Mouse (Mus musculus) mature B cell (primary cell): ENCODE results near the gene Phyh.

Experiments used
- in situ Hi-C: fragments of 300-500 bp; cut with MboI; formaldehyde crosslinking; loops from 2 replicates; pipeline ENCODE4 v1.14.3; 2019

Phyh gene

GRCm38 (mm10) chr2:4918860-4919739 lies at the start of gene Phyh:
Phyh (plus strand) TSS chr2:4919019.
- in situ Hi-C loops = no loop called here

GRCm38 (mm10) chr2:4872740-4873139 lies 46.1 kb upstream of the Phyh start:
- in situ Hi-C loops = loop anchor here (25.0 kb wide), 1 partner anchor 360 kb away; no protein-coding TSS in a partner anchor

DNA sequence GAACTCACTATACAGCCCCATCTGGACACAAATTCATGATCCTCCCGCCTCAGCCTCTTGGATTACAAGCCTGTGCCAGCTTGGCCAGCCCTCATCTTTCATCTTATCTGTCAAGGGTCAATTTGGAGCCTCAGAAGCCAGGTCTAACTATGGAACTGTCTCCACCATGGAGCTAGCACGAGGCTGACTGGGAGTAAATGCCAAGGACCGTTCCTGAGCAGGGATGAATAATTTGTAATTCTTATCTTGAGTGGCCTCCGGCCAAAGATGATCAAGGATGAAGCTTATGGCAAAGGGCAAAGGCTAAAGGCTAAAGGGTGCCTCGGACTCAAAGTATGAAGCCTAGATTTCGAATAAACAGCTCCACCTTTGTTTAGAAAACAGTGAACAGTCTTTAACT lies 45.5 kb upstream of the Phyh start:
- in situ Hi-C loops = loop anchor here (25.0 kb wide), 1 partner anchor 361 kb away; no protein-coding TSS in a partner anchor

DNA sequence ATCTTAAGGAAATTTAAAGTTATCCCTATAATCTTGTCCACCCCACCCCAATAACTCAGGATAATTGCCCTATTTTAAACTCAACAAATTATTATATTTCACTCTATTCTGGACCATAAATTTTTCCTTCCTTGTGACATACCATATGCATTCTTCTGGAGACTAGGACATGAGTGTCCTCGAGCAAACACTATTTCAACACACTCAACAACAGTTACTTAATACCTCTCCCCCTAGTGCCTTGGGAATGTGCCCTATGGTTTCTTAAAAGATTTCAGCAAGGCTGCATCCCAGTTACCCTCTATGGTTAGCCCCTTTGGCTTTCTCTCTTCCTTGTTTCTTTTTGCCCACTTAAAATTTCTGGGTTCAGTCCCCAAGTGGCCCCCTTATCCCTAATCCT lies 43.7 kb upstream of the Phyh start:
- in situ Hi-C loops = no loop called here

DNA sequence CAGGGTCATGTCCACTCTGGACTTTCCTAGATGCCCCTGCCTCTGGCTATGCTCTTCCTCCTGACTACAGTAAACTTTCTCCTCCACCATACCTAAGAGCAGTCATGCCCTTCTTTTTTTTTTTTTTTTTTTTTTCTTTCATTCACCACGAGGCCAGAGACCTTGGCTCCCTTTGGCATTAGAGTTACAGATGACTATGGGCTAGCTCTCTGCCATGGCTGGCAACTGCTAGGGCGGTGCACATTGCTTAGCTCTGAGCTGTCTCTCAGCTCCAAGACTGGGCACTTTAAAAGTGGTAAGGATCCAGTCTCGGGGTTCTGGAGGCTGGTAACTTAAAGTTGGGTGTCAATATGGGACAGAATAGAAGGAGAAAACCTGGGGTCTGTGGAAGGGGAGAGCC lies 42.7 kb upstream of the Phyh start:
- in situ Hi-C loops = no loop called here

DNA sequence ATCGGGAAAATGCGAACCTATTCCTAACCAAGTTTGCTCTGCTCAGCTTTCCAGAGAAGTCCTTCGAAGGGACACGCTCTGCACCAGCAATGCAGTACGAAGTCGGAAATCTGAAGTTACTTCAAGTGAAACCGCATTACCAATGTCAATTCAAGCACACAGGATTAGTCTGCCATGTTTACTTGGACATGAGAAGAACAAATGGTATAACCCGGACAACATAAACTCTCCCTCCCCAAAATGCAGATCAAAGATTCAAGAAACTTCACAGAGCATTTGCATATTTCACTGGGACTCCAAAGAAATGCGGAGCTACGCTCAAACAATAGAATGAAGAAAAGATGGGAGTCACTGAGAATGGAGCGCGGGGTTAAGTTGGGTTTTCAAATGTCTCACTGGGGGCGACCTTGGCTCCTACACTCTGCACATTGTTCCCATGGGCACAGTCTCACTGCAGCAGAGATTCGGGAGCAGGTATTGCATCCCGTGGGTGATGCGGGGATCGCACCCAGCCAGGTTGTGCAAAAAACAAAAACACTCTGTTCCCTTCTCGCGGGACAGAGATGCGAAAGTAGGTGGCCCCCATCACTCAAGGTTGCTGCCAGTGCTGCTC lies 38.0 kb upstream of the Phyh start:
- in situ Hi-C loops = no loop called here

DNA sequence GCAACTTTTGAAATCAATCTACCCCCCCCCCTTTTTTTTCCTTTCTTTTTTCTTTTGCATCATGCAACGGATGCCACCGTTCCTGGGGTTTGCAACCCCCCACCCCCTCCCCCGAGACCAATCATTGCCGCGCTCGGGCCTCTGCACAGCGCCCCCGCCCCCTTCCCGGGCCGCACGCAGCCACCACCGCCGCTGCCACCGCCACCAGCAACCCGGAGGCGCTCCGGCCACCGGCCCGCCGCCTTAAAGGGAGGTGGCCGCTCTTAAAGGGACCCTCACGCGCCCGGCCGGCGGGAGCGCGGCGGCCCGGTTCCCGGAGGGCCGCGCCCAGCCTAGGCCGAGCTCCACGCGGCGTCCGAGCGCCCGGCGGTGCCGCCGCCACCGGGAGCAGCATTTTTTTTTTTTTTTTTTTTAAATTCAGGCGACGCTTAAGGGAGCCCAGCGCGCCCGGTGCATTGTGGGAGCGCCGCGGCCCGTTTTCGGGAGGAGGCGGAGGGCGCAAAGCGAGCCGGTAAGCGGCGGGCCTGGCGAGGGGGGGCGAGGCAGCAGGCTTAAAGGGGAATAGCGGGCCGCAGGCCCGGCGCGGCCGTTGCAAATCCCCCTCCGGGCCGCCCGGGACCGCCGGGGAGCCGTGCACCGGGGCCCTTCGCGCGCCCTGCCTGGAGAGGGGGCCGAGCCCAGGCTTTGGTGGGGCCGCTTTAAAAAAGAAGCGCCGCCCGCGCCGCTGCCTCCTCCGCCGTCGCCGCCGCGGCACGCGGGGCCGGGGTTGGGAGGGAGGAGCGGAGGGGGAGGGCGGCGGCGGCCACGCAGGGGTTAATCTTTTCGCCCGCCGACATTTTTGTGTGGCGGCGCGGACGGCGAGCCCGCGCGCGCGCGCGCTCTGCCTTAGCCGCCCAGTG lies 37.2 kb upstream of the Phyh start, which contains the start of gene Sephs1:
Gene Sephs1, plus strand, starts transcription at position 215 of the 899 bp plus-strand sequence.
- in situ Hi-C loops = no loop called here

DNA sequence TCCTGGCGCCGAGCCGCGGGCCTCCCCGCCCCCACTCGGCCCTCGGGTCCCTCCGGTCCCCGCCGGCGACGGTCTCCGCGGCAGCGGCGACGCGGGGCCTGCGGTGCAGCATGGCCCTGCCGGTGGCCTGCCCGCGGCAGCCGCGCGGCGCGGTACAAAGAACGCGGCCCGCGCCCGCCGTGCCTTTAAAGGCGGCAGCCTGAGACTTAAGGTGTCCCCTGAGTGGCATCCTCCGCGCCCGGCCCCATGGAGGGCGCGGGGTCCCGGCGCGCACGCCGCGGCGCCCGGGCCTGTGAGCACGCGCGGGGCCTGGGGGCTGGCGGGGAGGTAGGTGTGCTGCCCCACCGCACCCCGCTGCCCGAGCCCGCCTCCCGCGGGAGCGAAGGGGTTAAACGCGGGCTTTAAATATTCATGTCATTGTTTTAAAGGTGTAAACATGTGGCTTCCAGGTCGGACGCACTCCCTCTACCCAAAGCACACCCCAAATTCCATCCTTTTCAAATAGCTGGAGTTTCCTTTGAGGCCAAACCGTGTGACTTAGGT lies 36.5 kb upstream of the Phyh start:
- in situ Hi-C loops = no loop called here

- in situ Hi-C loops = no loop called here
Measured at GRCm38 (mm10) chr2:4883009-4883704, 35.7 kb upstream of the Phyh start.

- in situ Hi-C loops = no loop called here
Measured at GRCm38 (mm10) chr2:4886896-4887295, 31.9 kb upstream of the Phyh start.

DNA sequence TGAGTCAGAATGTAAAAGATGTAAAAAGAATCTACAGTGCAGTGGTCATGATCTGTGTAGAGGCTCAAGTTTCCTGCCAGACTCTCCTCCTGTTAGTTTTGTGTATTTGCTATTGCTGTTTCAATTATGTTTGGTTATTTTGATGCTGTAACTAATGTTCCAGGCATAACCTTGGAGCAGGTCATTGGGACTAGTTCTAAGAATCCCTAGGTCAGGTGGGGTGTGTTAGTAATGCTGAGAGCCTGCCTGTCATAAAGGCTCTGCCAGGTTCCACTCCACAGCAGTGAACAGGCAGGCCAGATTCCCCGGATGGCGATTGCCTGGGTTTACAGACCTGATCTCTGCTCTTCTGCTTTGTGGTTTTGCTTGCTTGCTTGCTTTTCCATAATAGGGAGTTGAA lies 23.2 kb upstream of the Phyh start:
- in situ Hi-C loops = no loop called here

DNA sequence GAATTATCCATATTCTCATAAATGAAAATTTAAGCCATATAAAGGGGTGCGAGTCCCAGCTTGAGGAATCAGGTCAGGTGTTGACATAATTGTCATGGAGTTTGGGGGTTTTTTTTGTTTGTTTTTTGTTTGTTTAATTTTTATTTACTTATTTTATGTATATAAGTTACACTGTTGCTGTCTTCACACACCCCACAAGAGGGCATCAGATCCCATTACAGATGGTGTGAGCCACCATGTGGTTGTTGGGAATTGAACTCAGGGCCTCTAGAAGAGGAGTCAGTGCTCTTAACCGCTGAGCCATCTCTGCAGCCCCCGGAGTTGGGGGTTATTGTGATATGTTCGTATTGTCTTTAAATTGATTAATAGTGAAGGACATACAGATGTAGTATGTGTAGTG lies 21.8 kb upstream of the Phyh start:
- in situ Hi-C loops = no loop called here

DNA sequence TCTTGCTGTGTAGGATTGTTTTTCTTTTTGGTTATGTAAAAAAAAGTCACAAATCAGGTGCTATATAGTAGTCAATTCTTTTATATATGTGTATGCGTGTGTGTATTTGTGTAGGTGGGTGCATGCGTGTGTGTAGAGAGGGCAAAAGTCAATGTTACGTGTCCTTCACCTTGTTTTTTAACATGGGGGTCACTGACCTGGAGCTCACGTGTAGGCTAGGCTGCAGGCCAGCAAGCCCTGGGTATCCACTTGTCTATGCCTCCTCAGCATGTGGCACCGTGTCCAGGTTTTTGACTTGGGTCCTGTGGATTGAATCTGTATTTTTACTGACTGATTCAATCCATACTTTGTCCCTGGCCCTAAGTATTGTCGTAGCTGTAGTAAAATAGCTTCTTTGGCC lies 18.2 kb upstream of the Phyh start:
- in situ Hi-C loops = no loop called here

- in situ Hi-C loops = no loop called here
Measured at GRCm38 (mm10) chr2:4902346-4902745, 16.5 kb upstream of the Phyh start.

- in situ Hi-C loops = no loop called here
Measured at GRCm38 (mm10) chr2:4907120-4907519, 11.7 kb upstream of the Phyh start.

- in situ Hi-C loops = no loop called here
Measured at GRCm38 (mm10) chr2:4907916-4908315, 10.9 kb upstream of the Phyh start.

DNA sequence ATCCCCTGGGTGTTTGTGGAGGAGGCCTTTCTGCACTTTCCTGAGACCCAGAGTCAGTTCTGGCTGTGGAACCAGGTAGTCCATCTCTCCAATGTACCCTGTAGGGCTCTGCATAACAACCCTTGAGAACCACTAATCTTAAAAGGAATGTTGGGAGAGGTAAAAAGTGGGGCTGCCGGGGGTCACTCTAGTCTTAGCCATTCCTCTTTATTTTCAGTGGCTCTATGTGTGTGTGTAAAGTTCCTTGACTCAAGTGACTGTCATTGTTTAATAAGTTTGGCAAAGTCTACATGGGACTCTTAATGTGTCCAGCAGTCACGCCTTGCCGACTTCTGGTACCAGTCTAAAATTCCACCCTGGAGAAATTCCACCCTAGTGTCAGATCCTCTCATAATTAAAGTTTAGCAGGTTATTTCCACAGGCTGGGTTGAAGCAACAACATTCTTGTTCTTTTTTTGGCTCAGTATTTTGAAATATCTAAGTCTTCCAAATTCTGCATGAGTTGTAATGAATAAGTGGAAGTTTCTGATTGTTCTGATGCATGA lies 10.0 kb upstream of the Phyh start:
- in situ Hi-C loops = no loop called here

- in situ Hi-C loops = no loop called here
Measured at GRCm38 (mm10) chr2:4909909-4910308, 8.9 kb upstream of the Phyh start.

DNA sequence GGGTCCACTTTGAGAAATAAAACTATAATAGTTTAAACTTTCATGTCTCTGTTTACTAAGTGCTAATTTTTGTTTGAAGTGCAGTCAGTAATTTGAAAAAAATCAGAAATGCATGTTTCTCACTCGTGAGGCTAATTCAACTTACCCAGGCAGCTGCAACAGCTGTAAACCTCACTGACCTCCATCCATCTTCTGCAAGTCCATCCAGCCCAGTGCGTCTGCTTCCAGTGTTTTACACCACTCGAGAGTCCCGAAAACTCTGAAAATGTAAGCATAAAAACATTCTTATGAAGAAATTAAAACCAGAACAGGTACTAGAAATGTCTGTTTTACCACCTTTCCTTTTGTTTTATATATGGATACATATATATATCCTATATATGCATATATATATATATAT lies 8.3 kb upstream of the Phyh start:
- in situ Hi-C loops = no loop called here

DNA sequence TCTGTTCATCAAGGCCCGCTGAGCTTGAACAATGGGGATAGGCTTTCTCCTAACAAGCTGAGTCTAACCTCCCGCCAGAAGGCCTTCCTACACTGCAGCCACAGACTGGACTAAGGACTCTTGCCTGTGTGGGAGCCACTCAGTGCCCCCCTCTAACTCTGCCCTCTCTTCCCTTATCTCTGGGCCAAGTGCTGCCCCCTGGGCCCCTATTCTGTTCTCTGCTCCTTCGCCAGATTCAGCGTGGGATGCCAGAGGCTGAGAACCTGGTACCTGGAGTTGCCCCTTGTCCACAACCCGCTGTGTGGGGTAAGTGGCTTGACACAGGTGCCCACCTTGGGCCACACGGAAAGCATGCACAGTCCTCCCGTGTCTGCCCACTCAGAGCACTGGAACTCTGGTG lies 4.9 kb upstream of the Phyh start:
- in situ Hi-C loops = no loop called here

- in situ Hi-C loops = no loop called here
Measured at GRCm38 (mm10) chr2:4916037-4916436, 2.8 kb upstream of the Phyh start.
